Mouse (Mus musculus) heart, adult 2 months (tissue): ENCODE data around the gene Parva. TPM values are rescaled to one million over a fixed set of nuclear protein-coding genes. Genes with fewer than 3 reads are reported as not detected.
A peak's percentile ranks its signal among the peaks of the same experiment; 100 is the strongest.

Experiments
- DNase-seq, 2 experiments: peaks; one replicate each; pipeline ENCODE4 v3.0.0; 2021
- H3K27ac ChIP-seq: fragments of 200-600 bp; 2 replicates; pipeline ENCODE4 v1.8.1; 2022
- H3K27me3 ChIP-seq: fragments of 200-500 bp; 2 replicates; pipeline ENCODE4 v1.6.1; 2012; ENCODE audit warnings: mild to moderate bottlenecking, low read length, inconsistent platforms, mixed read lengths; ENCODE audit not compliant: control insufficient read depth, insufficient read depth
- H3K36me3 ChIP-seq: fragments of 200-500 bp; 2 replicates; pipeline ENCODE4 v1.6.1; 2012; ENCODE audit warnings: low read length, inconsistent platforms; ENCODE audit not compliant: control insufficient read depth, insufficient read depth
- H3K4me1 ChIP-seq: fragments of 200-500 bp; 2 replicates; pipeline ENCODE4 v1.6.1; 2011; ENCODE audit warnings: low read length; ENCODE audit not compliant: control insufficient read depth, insufficient read depth
- H3K4me3 ChIP-seq: fragments of 200-600 bp; 2 replicates; pipeline ENCODE4 v1.8.1; 2022
- H3K79me2 ChIP-seq: fragments of 200-500 bp; replicated peaks from 2 replicates; pipeline ENCODE4 v1.6.1; 2012; ENCODE audit warnings: mild to moderate bottlenecking, inconsistent platforms, low read length, moderate library complexity, mixed read lengths; ENCODE audit not compliant: control insufficient read depth, insufficient read depth
- H3K9ac ChIP-seq: fragments of 200-500 bp; 2 replicates; pipeline ENCODE4 v1.6.1; 2012; ENCODE audit warnings: low read depth, mild to moderate bottlenecking, control low read depth, inconsistent platforms, low read length, mixed read lengths
- CTCF ChIP-seq: fragments of 200-600 bp; IDR thresholded peaks from 2 replicates; pipeline ENCODE4 v1.8.1; 2022; ENCODE audit warnings: antibody characterized with exemption, mild to moderate bottlenecking, moderate library complexity
- EP300 ChIP-seq: fragments of 200-500 bp; IDR thresholded peaks from 2 replicates; pipeline ENCODE4 v1.6.1; 2011; ENCODE audit warnings: low read depth, low read length, control low read depth; ENCODE audit not compliant: insufficient read depth
- POLR2A ChIP-seq: fragments of 200-500 bp; IDR thresholded peaks from 2 replicates; pipeline ENCODE4 v1.6.1; 2011; ENCODE audit warnings: mild to moderate bottlenecking, low read depth, low read length, control low read depth; ENCODE audit not compliant: insufficient read depth
- WGBS: fragments of 180-500 bp; shearing (Covaris S2); methylation state at CpG from one replicate; pipeline ENCODE4 v1.1.7; 2018; 5-methylcytosine and 5-hydroxymethylcytosine counted together
- intact Hi-C: fragments of 180-260 bp; cut with DNase I; formaldehyde crosslinking; loops from one replicate; pipeline ENCODE4 v1.15.1; 2025
- polyA plus RNA-seq: library from polyadenylated mRNA; depleted of rRNA; stranded (reverse); fragments of >200 nt; gene quantifications from 2 replicates; pipeline ENCODE4 v1.2.3, GENCODE M21; 2012
- total RNA-seq, 2 experiments: library from RNA; stranded (reverse); gene quantifications; 2 replicates each; pipeline ENCODE4 v1.2.3; 2021

The Parva gene
- total and polyA plus RNA-seq, 3 experiments = 30.7 to 45.5 (median 44.3) TPM

GRCm38 (mm10) chr7:112399425-112400170, 27.7 kb upstream of the Parva start:
- intact Hi-C loops = loop anchor here (1.0 to 10.0 kb wide), 5 partner anchors 67 to 733 kb away; no protein-coding TSS in a partner anchor
- no peak for DNase-seq
- Histone ChIP-seq H3K79me2 (no peaks in the 10 kb centered on the region), H3K36me3 (no peaks in the 10 kb centered on the region), H3K27me3 (no peaks in the 10 kb centered on the region), H3K4me3 (no peak overlapping the region), H3K27ac (no peak overlapping the region), H3K9ac (no peak overlapping the region), H3K4me1 (no peaks in the 10 kb centered on the region)
- TF ChIP-seq POLR2A (no peak), EP300 (no peak), CTCF (no peak)
- 83% methylated on average over 7 of the region's 7 CpGs for WGBS

GRCm38 (mm10) chr7:112400175-112400574, 27.1 kb upstream of the Parva start:
- no peak overlapping the region for H3K4me3 ChIP-seq
- TF ChIP-seq CTCF (no peak; the same call in none of the 2 replicates), EP300 (peak; percentile 89)
- H3K27ac ChIP-seq = no peak overlapping the region
- H3K4me1 ChIP-seq = no peaks in the 10 kb centered on the region
- 37% methylated on average over 6 of the region's 6 CpGs for WGBS
- H3K9ac ChIP-seq = no peak overlapping the region
- no peaks in the 10 kb centered on the region for H3K36me3 ChIP-seq
- DNase-seq = peak; percentile 75 to 82
- H3K79me2 ChIP-seq = no peaks in the 10 kb centered on the region
- H3K27me3 ChIP-seq = no peaks in the 10 kb centered on the region
- intact Hi-C loops = loop anchor here (1.0 to 5.0 kb wide), 4 partner anchors 67 to 732 kb away; no protein-coding TSS in a partner anchor

GRCm38 (mm10) chr7:112405061-112405460, 22.2 kb upstream of the Parva start:
- TF ChIP-seq CTCF = no peak
- no peak for TF ChIP-seq EP300
- Histone ChIP-seq H3K9ac (no peak overlapping the region), H3K4me3 (no peak overlapping the region), H3K27ac (no peak overlapping the region), H3K79me2 (no peaks in the 10 kb centered on the region), H3K36me3 (no peaks in the 10 kb centered on the region), H3K4me1 (0 out of 2 replicates have a peak, but pooled peaks cover 2% of the 10 kb centered on the region), H3K27me3 (no peaks in the 10 kb centered on the region)
- intact Hi-C loops = no loop called here
- 43% methylated on average over 2 of the region's 2 CpGs for WGBS
- DNase-seq = no peak

- H3K27ac ChIP-seq = no peak overlapping the region
- TF ChIP-seq POLR2A = no peak
- TF ChIP-seq EP300 = no peak
- intact Hi-C loops = no loop called here
- no peak overlapping the region for H3K9ac ChIP-seq
- no peaks in the 10 kb centered on the region for H3K79me2 ChIP-seq
- WGBS = 44% methylated on average over 8 of the region's 8 CpGs
- H3K27me3 ChIP-seq = no peaks in the 10 kb centered on the region
- H3K4me1 ChIP-seq = 0 out of 2 replicates have a peak, but pooled peaks cover 2% of the 10 kb centered on the region
- DNase-seq = no peak
- H3K4me3 ChIP-seq = no peak overlapping the region
- H3K36me3 ChIP-seq = no peaks in the 10 kb centered on the region
These were observed 21.7 kb upstream of the Parva start for GRCm38 (mm10) chr7:112405578-112405977.

- Histone ChIP-seq H3K4me1 (0 out of 2 replicates have a peak, but pooled peaks cover 2% of the 10 kb centered on the region), H3K27ac (no peak overlapping the region), H3K9ac (no peak overlapping the region), H3K4me3 (no peak overlapping the region), H3K36me3 (no peaks in the 10 kb centered on the region), H3K27me3 (no peaks in the 10 kb centered on the region), H3K79me2 (no peaks in the 10 kb centered on the region)
- 49% methylated on average over 7 of the region's 7 CpGs for WGBS
- TF ChIP-seq POLR2A (no peak), CTCF (no peak), EP300 (no peak)
- intact Hi-C loops = no loop called here
- peak in 1 of 2 experiments; percentile 21 for DNase-seq
These were observed 19.7 kb upstream of the Parva start for GRCm38 (mm10) chr7:112407597-112407996.

GRCm38 (mm10) chr7:112409991-112410390, 17.3 kb upstream of the Parva start:
- Histone ChIP-seq H3K36me3 (no peaks in the 10 kb centered on the region), H3K27ac (no peak overlapping the region), H3K27me3 (no peaks in the 10 kb centered on the region), H3K4me3 (no peak overlapping the region), H3K9ac (no peak overlapping the region), H3K4me1 (0 out of 2 replicates have a peak, but pooled peaks cover 2% of the 10 kb centered on the region), H3K79me2 (no peaks in the 10 kb centered on the region)
- TF ChIP-seq POLR2A (no peak), CTCF (no peak), EP300 (no peak)
- 88% methylated on average over 3 of the region's 3 CpGs for WGBS
- intact Hi-C loops = no loop called here
- no peak for DNase-seq
